Mouse (Mus musculus) megakaryocyte-erythroid progenitor cell, adult 5-6 weeks (primary cell): ENCODE measurements at regions not wholly inside any gene's neighbourhood (a gene's known extent, or its start where the extent isn't known, plus 50 kb on each side); places are given as distances from the start of the nearest gene placed in this dataset.
A peak's percentile ranks its signal among the peaks of the same experiment; 100 is the strongest.

ENCODE experiments used
- ATAC-seq: replicated peaks from 2 replicates; pipeline ENCODE4 v1.8.0; 2016; ENCODE audit warnings: mild to moderate bottlenecking, inconsistent platforms; ENCODE audit not compliant: severe bottlenecking, poor library complexity, low FRiP score, low TSS enrichment

GRCm38 (mm10) chr13:84878178-84878849 lies 310.9 kb upstream of the Ccnh start:
- ATAC-seq = no peak

- no peak for ATAC-seq
These were observed 283.7 kb upstream of the Ccnh start for GRCm38 (mm10) chr13:84905347-84905981.

- ATAC-seq = no peak
These were observed 283.2 kb upstream of the Ccnh start for GRCm38 (mm10) chr13:84905994-84906393.

GRCm38 (mm10) chr13:84931271-84931670 lies 257.9 kb upstream of the Ccnh start:
- ATAC-seq = no peak

GRCm38 (mm10) chr13:84935610-84936009 lies 253.6 kb upstream of the Ccnh start:
- no peak for ATAC-seq

GRCm38 (mm10) chr13:84939695-84940094 lies 249.5 kb upstream of the Ccnh start:
- no peak for ATAC-seq

- no peak for ATAC-seq
These were observed 248.3 kb upstream of the Ccnh start for GRCm38 (mm10) chr13:84940936-84941335.

- 0 out of 2 replicates have a peak, but pooled peaks have one; percentile 59 for ATAC-seq
These were observed 238.3 kb upstream of the Ccnh start for GRCm38 (mm10) chr13:84950873-84951272.

GRCm38 (mm10) chr13:84953161-84953560 lies 236.0 kb upstream of the Ccnh start:
- ATAC-seq = no peak

- no peak for ATAC-seq
These were observed 235.4 kb upstream of the Ccnh start for GRCm38 (mm10) chr13:84953760-84954159.

GRCm38 (mm10) chr13:84968943-84969342 lies 220.3 kb upstream of the Ccnh start:
- ATAC-seq = no peak
